Mouse (Mus musculus) limb, embryonic 10.5 days (tissue): ENCODE measurements at regions not wholly inside any gene's neighbourhood (a gene's known extent, or its start where the extent isn't known, plus 50 kb on each side); places are given as distances from the start of the nearest gene placed in this dataset.
"Not testable (repeated sequence)": the region's sequence is repeated elsewhere in the genome, so short reads cannot be mapped to it uniquely, and the experiment has no call there.

Experiments
- DNase-seq: peaks from one replicate; pipeline ENCODE4 v3.0.0-alpha.2; 2017; ENCODE audit warnings: low spot score
- H3K27ac ChIP-seq: fragments of 300-500 bp; sonication (generic); 2 replicates; pipeline ENCODE4 v1.5.1; 2016; ENCODE audit warnings: mild to moderate bottlenecking
- H3K27me3 ChIP-seq: fragments of 300-500 bp; sonication (generic); 2 replicates; pipeline ENCODE4 v1.6.1; 2016; ENCODE audit warnings: low read depth, mild to moderate bottlenecking; ENCODE audit not compliant: poor library complexity, severe bottlenecking
- H3K36me3 ChIP-seq: fragments of 300-500 bp; sonication (generic); 2 replicates; pipeline ENCODE4 v1.6.1; 2016; ENCODE audit warnings: mild to moderate bottlenecking, moderate library complexity
- H3K4me1 ChIP-seq: fragments of 300-500 bp; sonication (generic); 2 replicates; pipeline ENCODE4 v1.6.1; 2016
- H3K4me3 ChIP-seq: fragments of 300-500 bp; sonication (generic); 2 replicates; pipeline ENCODE4 v1.5.1; 2016; ENCODE audit warnings: mild to moderate bottlenecking, moderate library complexity
- H3K9me3 ChIP-seq: fragments of 300-500 bp; sonication (generic); replicated peaks from 2 replicates; pipeline ENCODE4 v1.6.1; 2016; ENCODE audit warnings: mild to moderate bottlenecking
- WGBS: fragments of 180-500 bp; shearing (Covaris S2); methylation state at CpG from one replicate; pipeline ENCODE4 v1.1.7; 2016; 5-methylcytosine and 5-hydroxymethylcytosine counted together

- Histone ChIP-seq H3K27me3 (no peaks in the 10 kb centered on the region), H3K4me1 (no peaks in the 10 kb centered on the region), H3K4me3 (no peak overlapping the region), H3K36me3 (no peaks in the 10 kb centered on the region), H3K27ac (no peak overlapping the region), H3K9me3 (no peaks in the 10 kb centered on the region)
- no peak for DNase-seq
- 82% methylated on average over 3 of the region's 3 CpGs for WGBS
These were observed 387.2 kb upstream of the Pou3f2 start for GRCm38 (mm10) chr4:22875392-22875791.

DNA sequence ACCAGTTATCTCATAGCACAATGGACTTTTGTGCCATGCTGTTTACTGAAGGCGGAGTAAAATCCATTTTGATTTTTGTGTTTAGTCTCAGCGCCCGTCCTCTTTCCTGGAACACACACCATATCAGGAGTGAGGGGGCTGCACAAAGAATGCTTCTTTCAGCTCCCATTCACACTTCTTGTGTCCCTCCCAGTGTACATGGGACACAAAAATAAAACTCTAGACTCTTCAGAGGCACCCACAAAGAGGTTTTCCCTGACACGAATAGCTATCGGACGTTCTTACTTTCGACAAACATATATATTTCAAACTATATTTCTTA, 347.9 kb upstream of the Pou3f2 start:
- H3K27me3 ChIP-seq, result no peaks in the 10 kb centered on the region
- no peak for DNase-seq
- no peaks in the 10 kb centered on the region for H3K9me3 ChIP-seq
- H3K4me1 ChIP-seq, result peaks cover 4% of the 10 kb centered on the region
- H3K4me3 ChIP-seq, result no peak overlapping the region
- H3K36me3 ChIP-seq, result no peaks in the 10 kb centered on the region
- WGBS, result 82% methylated on average over 7 of the region's 7 CpGs
- H3K27ac ChIP-seq, result no peak overlapping the region

GRCm38 (mm10) chr4:22835381-22836123, 347.4 kb upstream of the Pou3f2 start:
- peaks cover 4% of the 10 kb centered on the region for H3K4me1 ChIP-seq
- no peaks in the 10 kb centered on the region for H3K36me3 ChIP-seq
- no peaks in the 10 kb centered on the region for H3K9me3 ChIP-seq
- H3K27me3 ChIP-seq, result no peaks in the 10 kb centered on the region
- WGBS, result 18% methylated on average over 9 of the region's 9 CpGs
- no peak overlapping the region for H3K27ac ChIP-seq
- DNase-seq, result peak; percentile 31
- H3K4me3 ChIP-seq, result 0 out of 2 replicates have a peak overlapping the region, but pooled peaks have one; percentile 10

DNA sequence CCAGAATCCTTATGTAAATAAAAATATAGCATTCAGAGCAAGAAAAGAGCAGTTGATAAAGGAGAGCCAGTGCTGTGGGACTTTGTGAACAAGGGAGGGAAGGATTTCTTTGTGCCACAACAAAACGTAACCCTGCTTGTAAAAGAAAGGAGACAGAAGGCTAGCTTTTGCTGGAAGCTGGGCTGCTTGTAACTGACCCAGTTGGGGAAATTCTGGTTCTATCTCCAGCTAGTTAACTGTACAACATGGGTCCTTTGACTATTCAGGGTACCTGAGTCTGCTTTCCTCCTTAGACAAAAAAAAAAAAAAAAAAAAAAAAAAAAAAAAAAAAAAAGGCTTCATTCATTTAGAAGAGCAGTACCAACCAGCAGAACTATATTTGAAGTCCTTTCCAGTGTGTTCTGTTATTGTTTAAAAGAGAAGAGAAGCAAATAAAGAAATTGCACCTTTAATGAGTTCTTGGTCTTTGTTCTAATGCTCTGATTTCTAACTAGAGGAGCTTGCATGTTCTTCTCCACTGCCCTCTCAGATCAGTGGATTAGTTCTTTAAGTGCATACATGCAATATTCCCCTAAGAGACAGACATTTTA, 345.8 kb upstream of the Pou3f2 start:
- Histone ChIP-seq H3K4me3 (no peak overlapping the region), H3K4me1 (peaks cover 4% of the 10 kb centered on the region), H3K27me3 (no peaks in the 10 kb centered on the region), H3K27ac (no peak overlapping the region), H3K36me3 (no peaks in the 10 kb centered on the region), H3K9me3 (no peaks in the 10 kb centered on the region)
- no peak for DNase-seq
- WGBS, result 54% methylated on average over 1 of the region's 1 CpGs

DNA sequence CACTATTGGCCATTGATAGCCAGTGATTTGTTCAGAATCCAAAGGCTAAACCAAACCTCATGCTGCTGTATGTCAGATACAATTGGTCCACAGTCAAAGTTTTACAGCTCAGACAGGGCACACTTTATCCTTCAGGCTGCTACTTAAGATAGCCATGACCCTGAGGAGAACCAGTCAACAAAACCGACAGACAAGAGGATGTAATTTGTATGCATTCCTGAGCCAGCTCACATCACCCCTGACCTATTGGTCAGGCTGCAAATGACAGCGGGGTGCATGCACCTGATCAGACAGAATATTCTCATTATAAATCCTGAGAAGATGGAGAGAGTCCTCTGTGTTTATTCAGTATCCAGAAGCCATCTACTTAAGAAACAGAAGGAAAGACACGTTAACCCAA, 315.5 kb upstream of the Pou3f2 start:
- H3K27ac ChIP-seq, result no peak overlapping the region
- no peaks in the 10 kb centered on the region for H3K36me3 ChIP-seq
- H3K4me3 ChIP-seq, result no peak overlapping the region
- no peaks in the 10 kb centered on the region for H3K27me3 ChIP-seq
- no peaks in the 10 kb centered on the region for H3K9me3 ChIP-seq
- no peaks in the 10 kb centered on the region for H3K4me1 ChIP-seq
- WGBS, result 37% methylated on average over 3 of the region's 3 CpGs
- no peak for DNase-seq

- H3K36me3 ChIP-seq, result no peaks in the 10 kb centered on the region
- no peaks in the 10 kb centered on the region for H3K4me1 ChIP-seq
- H3K4me3 ChIP-seq, result no peak overlapping the region
- WGBS, result 80% methylated on average over 1 of the region's 1 CpGs
- no peak overlapping the region for H3K27ac ChIP-seq
- H3K27me3 ChIP-seq, result no peaks in the 10 kb centered on the region
- DNase-seq, result no peak
- H3K9me3 ChIP-seq, result no peaks in the 10 kb centered on the region
These were observed 304.7 kb upstream of the Pou3f2 start for GRCm38 (mm10) chr4:22792826-22793225.

- no peak for DNase-seq
- H3K27ac ChIP-seq, result no peak overlapping the region
- no peaks in the 10 kb centered on the region for H3K27me3 ChIP-seq
- WGBS, result 67% methylated on average over 3 of the region's 3 CpGs
- H3K9me3 ChIP-seq, result no peaks in the 10 kb centered on the region
- no peaks in the 10 kb centered on the region for H3K4me1 ChIP-seq
- no peaks in the 10 kb centered on the region for H3K36me3 ChIP-seq
- no peak overlapping the region for H3K4me3 ChIP-seq
These were observed 299.7 kb upstream of the Pou3f2 start for GRCm38 (mm10) chr4:22787866-22788265.

DNA sequence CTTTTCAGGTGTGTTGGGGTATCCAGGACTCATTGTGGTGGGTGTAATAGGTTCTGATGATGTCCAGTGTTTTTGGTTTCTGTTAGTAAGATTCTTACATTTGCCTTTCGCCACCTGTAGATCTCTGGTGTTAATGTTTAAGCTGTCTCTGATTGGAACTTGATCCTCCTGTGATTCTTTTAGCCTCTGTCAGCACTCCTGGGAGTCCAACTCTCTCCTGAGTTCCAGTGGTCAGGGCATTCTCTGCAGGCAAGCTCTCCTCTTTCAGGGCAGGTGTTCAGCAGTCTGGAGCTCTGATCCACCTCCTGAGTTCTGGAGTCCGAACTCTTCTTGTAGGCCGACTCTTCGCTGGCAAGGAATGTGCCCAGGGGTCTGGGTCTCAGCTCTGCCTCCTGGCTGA, 274.9 kb upstream of the Pou3f2 start:
- not testable (repeated sequence) for H3K4me3 ChIP-seq, H3K4me1 ChIP-seq, H3K27ac ChIP-seq, DNase-seq, H3K9me3 ChIP-seq, H3K36me3 ChIP-seq, H3K27me3 ChIP-seq
- 95% methylated on average over 4 of the region's 4 CpGs for WGBS
